Mouse (Mus musculus) gastrocnemius, adult 8-10 months (tissue): Measurements from ENCODE around the gene Spef1. TPM values are rescaled to one million over a fixed set of nuclear protein-coding genes. Genes with fewer than 3 reads are reported as not detected.
A peak's percentile ranks its signal among the peaks of the same experiment; 100 is the strongest.

Source experiments
- DNase-seq, 2 experiments: peaks; one replicate each; pipeline ENCODE4 v3.0.0; 2022; ENCODE audit warnings: low spot score in 2 of 2
- total RNA-seq, 4 experiments: library from RNA; stranded (reverse); gene quantifications; 2 replicates each; pipeline ENCODE4 v1.2.4; 2022

The Spef1 gene
- total RNA-seq, 4 experiments from 2014 or later: 0.94 to 1.7 (median 1.5) TPM

- DNase-seq: no peak
Observed at GRCm38 (mm10) chr2:131206778-131207177, 19.7 kb upstream of the Spef1 start, which contains the start of gene Ap5s1. Ap5s1 (plus strand) TSS chr2:131207078.

- DNase-seq: no peak
Observed at GRCm38 (mm10) chr2:131205521-131206182, 18.6 kb upstream of the Spef1 start.

- DNase-seq: peak; percentile 94 to 96
Observed at GRCm38 (mm10) chr2:131204410-131204981, 17.4 kb upstream of the Spef1 start.

- DNase-seq: no peak
Observed at GRCm38 (mm10) chr2:131203816-131204409, 16.8 kb upstream of the Spef1 start.

GRCm38 (mm10) chr2:131201262-131201661, 14.2 kb upstream of the Spef1 start:
- no peak for DNase-seq

GRCm38 (mm10) chr2:131200710-131201109, 13.6 kb upstream of the Spef1 start:
- DNase-seq: no peak

- DNase-seq: no peak
Observed at GRCm38 (mm10) chr2:131196606-131197316, 9.7 kb upstream of the Spef1 start.

GRCm38 (mm10) chr2:131191005-131191390, 3.9 kb upstream of the Spef1 start:
- DNase-seq: no peak

- DNase-seq: no peak
Observed at GRCm38 (mm10) chr2:131190344-131191004, 3.4 kb upstream of the Spef1 start.

- peak in 1 of 2 experiments; percentile 56 for DNase-seq
Observed at GRCm38 (mm10) chr2:131189521-131190309, 2.6 kb upstream of the Spef1 start.

GRCm38 (mm10) chr2:131188311-131188710, 1.2 kb upstream of the Spef1 start:
- no peak for DNase-seq

- DNase-seq: no peak
Observed at GRCm38 (mm10) chr2:131187602-131187922, 480 bp upstream of the Spef1 start.

GRCm38 (mm10) chr2:131186343-131186742, 739 bp downstream of the Spef1 start:
- DNase-seq: peak in 1 of 2 experiments; percentile 14

- DNase-seq: peak; percentile 72 to 85
Observed at GRCm38 (mm10) chr2:131179990-131180587, 7.0 kb downstream of the Spef1 start, which contains the start of gene Cenpb. Cenpb (minus strand) TSS chr2:131180067.

- DNase-seq: peak; percentile 20 to 35
Observed at GRCm38 (mm10) chr2:131179246-131179886, 7.7 kb downstream of the Spef1 start.

GRCm38 (mm10) chr2:131178828-131179245, 8.2 kb downstream of the Spef1 start:
- DNase-seq: no peak

GRCm38 (mm10) chr2:131177932-131178331, 9.2 kb downstream of the Spef1 start:
- no peak for DNase-seq

GRCm38 (mm10) chr2:131176491-131176890, 10.6 kb downstream of the Spef1 start:
- no peak for DNase-seq

- DNase-seq: no peak
Observed at GRCm38 (mm10) chr2:131175945-131176309, 11.2 kb downstream of the Spef1 start.
